Mouse (Mus musculus): Measurements from ENCODE around the gene Txlng.
"Not testable (repeated sequence)": the region's sequence is repeated elsewhere in the genome, so short reads cannot be mapped to it uniquely, and the experiment has no call there.

Txlng gene

DNA sequence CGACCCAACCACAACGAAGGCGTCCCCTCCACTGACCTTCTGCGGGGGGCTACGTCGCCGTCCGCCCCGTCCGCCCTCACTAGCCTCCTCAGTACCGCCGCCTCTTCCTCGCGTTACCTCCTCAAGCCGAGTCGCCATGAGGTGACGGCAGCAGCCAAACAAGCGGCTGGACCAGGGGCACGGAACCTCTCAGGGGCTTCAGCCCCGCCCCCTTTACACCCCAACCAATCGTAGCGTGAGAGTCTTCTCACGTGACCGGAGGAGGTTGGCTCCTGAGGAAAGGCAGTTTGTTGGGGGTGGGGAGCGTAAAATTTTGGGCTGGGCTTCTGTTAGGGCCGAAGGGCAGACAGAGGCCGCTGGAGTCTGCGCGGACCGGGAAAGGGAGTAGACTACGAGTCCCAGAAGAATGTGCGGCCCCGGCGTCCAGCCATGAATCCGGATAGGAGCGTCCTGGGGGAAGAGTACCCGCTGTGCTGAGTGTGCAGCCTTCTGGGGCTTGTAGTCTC, at the start of gene Txlng:
Gene Txlng (minus strand): TSS at position 252 of the 506 bp plus-strand sequence.
- Histone ChIP-seq H3K27me3 (ENCODE audit: control insufficient read depth, insufficient read depth, low read length, poor library complexity, severe bottlenecking) (no peaks in the 10 kb centered on the region), H3K36me3 (ENCODE audit: control insufficient read depth, insufficient read depth, low read length, poor library complexity, severe bottlenecking) (no peaks in the 10 kb centered on the region)
- peak; percentile 97 for DNase-seq (ENCODE audit: low read depth, low spot score)

DNA sequence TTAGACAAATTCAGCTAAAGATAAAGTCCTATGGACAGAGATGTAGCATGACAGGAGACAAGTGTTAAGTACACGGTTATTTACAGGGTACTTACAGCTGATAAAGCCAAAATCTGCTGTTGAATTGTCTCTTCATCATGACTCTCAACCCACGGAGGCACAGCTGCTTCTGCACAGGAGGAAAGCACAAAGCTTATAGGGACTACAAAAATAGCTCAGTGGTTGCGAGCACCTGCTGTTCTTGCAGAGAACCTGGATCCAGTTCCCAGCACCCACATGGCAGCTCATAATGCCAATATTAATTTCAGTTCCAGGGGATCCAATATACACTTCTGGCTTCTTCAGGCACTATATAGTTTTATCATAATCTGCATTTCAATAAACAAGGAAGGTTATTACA, 49.0 kb upstream of the Txlng start:
- Histone ChIP-seq H3K36me3 (ENCODE audit: control insufficient read depth, insufficient read depth, low read length, poor library complexity, severe bottlenecking) (no peaks in the 10 kb centered on the region), H3K27me3 (ENCODE audit: control insufficient read depth, insufficient read depth, low read length, poor library complexity, severe bottlenecking) (no peaks in the 10 kb centered on the region)
- DNase-seq (ENCODE audit: low read depth, low spot score) = no peak

DNA sequence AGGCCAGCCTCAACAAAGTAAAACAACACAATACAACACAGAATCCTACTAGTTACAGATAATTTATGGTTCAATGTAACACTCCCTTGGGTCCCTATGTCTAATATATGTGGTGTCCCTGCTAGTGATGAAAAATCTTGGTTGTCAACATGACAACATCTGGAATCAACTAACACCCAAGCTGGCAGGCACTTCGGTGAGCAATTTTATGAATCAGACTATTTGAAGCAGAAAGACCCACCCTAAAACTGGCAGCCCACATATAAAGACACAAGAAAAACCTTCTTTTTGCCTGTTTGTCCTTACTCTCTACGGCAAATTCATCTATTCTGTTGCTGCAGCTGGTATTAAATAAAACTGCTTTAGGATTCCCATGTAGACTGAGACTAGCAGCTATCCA, 44.5 kb upstream of the Txlng start:
- H3K27me3 ChIP-seq (ENCODE audit: control insufficient read depth, insufficient read depth, low read length, poor library complexity, severe bottlenecking) = no peaks in the 10 kb centered on the region
- H3K36me3 ChIP-seq (ENCODE audit: control insufficient read depth, insufficient read depth, low read length, poor library complexity, severe bottlenecking) = no peaks in the 10 kb centered on the region
- DNase-seq (ENCODE audit: low read depth, low spot score) = no peak

DNA sequence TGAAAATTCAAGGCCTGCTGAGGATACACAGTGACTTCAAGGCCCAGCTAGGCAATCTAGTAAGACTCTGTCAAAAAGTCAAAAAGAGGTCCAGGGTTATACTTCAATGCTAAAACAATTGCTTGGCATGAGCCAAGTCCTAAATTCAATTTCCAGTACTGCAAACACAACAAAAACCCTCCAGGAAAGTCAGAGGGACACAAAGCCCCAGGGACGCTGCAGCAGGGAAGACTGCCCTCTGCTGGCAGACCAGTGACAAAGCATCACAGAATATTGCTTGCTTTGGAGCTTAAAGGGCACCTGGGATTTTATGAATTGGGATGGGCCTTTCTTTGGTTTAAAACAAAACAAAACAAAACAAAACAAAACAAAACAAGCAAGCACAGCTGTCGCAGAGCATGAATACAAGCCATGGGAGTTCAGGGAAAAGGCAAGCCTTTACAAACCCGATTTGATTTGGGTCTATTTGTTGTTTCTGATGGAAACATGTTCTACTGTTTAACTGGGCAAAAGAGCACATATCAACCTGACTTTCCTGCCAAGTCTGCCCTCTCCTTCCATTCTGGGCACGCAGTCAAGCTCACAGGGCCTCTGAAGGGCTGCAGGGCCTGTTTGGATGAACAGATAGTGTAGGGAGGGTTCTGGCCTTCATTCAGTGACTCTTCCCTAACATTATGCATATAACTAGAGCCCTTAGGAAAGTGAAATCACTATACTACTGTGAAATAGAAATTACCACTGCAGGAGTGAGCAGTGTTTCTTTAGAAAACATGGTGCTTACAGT, 42.7 kb upstream of the Txlng start:
- peak; percentile 39 for DNase-seq (ENCODE audit: low read depth, low spot score)
- Histone ChIP-seq H3K27me3 (ENCODE audit: control insufficient read depth, insufficient read depth, low read length, poor library complexity, severe bottlenecking) (no peaks in the 10 kb centered on the region), H3K36me3 (ENCODE audit: control insufficient read depth, insufficient read depth, low read length, poor library complexity, severe bottlenecking) (no peaks in the 10 kb centered on the region)

DNA sequence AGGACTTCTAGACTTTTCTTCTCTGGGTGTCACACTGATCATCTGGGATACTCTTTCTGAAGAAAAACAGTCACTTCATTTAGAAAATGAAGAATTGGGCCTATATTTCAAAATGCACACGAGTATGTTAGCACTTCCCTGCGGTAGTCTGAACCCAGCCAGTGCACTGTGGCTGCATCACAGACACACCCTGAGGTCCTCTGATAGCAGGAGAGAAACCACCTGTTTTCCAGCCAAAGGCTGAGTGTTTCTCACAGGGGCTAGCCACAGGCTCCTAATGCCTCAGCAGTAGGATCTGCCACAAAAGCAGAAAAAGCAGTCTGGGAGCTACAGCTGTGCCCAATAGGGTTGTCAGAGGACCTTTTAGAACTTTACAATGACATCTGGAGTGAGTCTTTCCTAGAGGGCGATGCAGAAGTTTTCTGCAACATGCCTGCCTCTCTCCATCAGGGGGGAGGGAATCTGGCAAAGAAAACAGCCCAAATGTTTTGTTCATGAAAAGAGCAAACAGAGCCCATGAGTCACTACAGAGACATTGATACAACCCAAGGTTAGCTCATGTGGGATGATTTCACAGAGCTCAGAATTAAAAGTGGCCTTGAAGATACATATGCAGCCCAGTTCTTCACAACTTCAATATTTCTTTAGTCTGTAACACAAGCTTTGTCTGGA, 39.2 kb upstream of the Txlng start:
- DNase-seq (ENCODE audit: low read depth, low spot score) = no peak
- Histone ChIP-seq H3K27me3 (ENCODE audit: control insufficient read depth, insufficient read depth, low read length, poor library complexity, severe bottlenecking) (no peaks in the 10 kb centered on the region), H3K36me3 (ENCODE audit: control insufficient read depth, insufficient read depth, low read length, poor library complexity, severe bottlenecking) (no peaks in the 10 kb centered on the region)

DNA sequence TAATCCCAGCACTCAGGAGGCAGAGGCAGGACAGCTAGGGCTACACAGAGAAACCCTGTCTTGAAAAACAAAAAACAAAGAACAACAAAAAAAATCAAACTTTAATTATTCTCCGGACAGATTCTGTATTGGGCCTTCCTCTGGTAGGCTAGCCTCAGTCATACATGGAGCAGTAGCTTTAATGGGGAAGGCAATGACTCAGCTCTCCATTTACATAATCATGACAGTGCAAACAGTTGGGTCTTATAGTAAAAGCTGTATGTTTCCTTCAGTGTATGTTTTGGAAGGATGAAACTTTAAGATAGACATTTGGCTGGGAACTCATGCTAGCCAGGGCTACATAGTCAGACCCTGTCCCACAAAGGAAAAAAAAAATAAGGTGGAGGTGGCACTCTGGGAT, 19.4 kb upstream of the Txlng start:
- DNase-seq (ENCODE audit: low read depth, low spot score) = no peak

DNA sequence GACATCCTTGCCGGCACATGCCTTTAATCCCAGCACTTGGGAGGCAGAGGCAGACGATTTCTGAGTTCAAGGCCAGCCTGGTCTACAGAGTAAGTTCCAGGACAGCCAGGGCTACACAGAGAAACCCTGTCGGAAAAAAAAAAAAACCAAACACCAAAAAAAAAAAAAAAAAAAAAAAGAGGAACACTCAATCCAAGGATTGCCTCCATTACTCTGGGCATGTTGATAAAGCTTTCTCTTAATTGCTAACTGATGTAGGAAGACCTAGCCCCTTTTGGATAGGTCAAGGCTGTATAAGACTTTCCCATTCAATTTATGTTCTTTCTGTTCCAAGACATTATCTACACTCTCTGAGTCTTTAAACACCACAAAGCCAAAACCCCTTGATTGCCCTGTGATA, 16.3 kb upstream of the Txlng start:
- Histone ChIP-seq H3K27me3 (ENCODE audit: control insufficient read depth, insufficient read depth, low read length, poor library complexity, severe bottlenecking) (no peaks in the 10 kb centered on the region), H3K36me3 (ENCODE audit: control insufficient read depth, insufficient read depth, low read length, poor library complexity, severe bottlenecking) (no peaks in the 10 kb centered on the region)
- DNase-seq (ENCODE audit: low read depth, low spot score) = no peak

More for the DNA sequence above, 19.4 kb upstream of the Txlng start:
- Histone ChIP-seq H3K36me3 (ENCODE audit: control insufficient read depth, insufficient read depth, low read length, poor library complexity, severe bottlenecking) (no peaks in the 10 kb centered on the region), H3K27me3 (ENCODE audit: control insufficient read depth, insufficient read depth, low read length, poor library complexity, severe bottlenecking) (no peaks in the 10 kb centered on the region)

DNA sequence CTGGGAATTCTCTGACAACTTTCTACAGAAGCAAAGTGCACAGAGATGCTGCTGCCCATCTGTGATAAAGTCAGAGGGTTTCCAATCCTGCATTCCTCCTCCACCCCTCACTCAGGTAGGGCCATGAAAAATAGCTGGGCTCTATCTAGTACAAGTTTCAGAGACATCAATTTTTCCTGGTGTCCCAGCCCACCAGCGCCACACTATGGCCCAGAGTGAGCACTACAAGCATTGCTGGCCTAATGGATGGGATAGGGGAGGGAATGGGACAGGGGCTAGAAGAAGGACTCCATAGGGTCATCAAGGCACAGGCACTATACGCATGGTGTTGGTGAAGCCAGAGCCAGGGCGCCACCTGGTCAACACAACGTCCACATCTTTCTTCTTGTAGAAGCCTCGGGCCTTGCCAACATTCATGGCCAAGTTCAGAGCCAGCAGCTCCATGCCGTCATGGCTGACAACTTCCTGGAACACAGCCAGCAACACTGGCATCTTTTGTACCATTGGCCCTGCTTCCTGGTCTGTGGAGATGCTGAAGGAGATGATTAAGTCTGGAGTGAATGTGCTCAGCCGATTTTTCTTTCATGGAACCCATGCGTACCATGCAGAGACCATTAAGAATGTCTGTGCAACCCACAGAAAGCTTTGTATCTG, 15.3 kb upstream of the Txlng start:
- no peak for DNase-seq (ENCODE audit: low read depth, low spot score)
- Histone ChIP-seq H3K36me3 (ENCODE audit: control insufficient read depth, insufficient read depth, low read length, poor library complexity, severe bottlenecking) (no peaks in the 10 kb centered on the region), H3K27me3 (ENCODE audit: control insufficient read depth, insufficient read depth, low read length, poor library complexity, severe bottlenecking) (no peaks in the 10 kb centered on the region)

DNA sequence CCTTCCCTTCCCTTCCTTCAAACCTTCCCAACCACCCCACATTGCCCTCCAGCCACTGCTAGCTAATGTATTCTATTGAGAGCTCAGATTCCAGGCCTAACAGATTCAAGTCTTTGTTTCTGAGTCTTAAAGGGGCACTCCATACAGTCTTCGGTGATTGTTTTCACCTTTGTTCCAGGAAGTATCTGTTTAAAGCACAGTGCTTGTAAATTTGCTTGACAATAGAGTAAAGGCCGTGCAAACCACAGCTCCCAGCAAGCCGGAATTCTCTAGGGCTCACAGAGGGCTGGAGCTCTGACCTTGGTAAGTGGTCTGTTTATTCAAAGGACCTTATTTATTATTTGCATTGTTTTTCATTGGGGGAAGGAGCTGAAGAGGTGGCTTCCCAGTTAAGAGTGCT, 2.8 kb upstream of the Txlng start:
- H3K27me3 ChIP-seq (ENCODE audit: control insufficient read depth, insufficient read depth, low read length, poor library complexity, severe bottlenecking) = no peaks in the 10 kb centered on the region
- no peak for DNase-seq (ENCODE audit: low read depth, low spot score)
- no peaks in the 10 kb centered on the region for H3K36me3 ChIP-seq (ENCODE audit: control insufficient read depth, insufficient read depth, low read length, poor library complexity, severe bottlenecking)

DNA sequence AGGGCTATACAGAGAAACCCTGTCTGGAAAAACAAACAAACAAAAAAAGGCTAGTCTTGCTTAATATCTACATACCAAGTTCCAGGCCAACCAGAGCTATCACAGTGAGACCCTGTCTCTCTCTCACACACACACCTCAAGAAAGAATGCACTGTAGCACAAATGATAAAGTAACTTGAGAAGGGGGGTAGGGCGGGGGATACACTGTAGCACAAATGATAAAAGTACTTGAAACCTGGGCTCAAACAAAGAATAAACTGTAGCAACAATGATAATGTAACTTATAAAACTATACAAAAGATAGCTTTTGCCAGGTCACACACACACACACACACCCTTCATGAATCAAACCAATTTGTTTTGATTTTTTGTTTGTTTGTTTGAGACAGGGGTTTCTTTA, 2.3 kb upstream of the Txlng start:
- Histone ChIP-seq H3K36me3 (ENCODE audit: control insufficient read depth, insufficient read depth, low read length, poor library complexity, severe bottlenecking) (no peaks in the 10 kb centered on the region), H3K27me3 (ENCODE audit: control insufficient read depth, insufficient read depth, low read length, poor library complexity, severe bottlenecking) (no peaks in the 10 kb centered on the region)
- no peak for DNase-seq (ENCODE audit: low read depth, low spot score)

DNA sequence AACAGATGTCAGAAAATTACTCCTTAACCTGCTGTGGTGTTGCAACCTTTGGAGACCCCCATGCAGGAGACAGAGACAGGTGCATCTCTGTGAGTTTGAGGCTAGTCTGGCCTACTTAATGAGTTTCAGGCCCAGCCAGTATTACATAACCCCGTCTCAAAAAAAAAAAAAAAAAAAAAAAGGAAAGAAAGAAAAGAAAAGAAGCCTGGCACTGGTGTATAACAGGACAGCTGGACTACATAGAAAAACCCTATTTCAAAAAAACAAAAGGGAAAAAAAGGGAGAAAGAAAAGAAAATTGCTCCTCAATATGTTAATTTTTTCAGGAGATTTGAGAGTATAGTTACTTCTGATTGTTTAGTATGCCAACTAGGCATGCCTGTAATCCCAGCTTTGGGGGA, 1.8 kb upstream of the Txlng start:
- no peak for DNase-seq (ENCODE audit: low read depth, low spot score)
- H3K27me3 ChIP-seq (ENCODE audit: control insufficient read depth, insufficient read depth, low read length, poor library complexity, severe bottlenecking) = no peaks in the 10 kb centered on the region

DNA sequence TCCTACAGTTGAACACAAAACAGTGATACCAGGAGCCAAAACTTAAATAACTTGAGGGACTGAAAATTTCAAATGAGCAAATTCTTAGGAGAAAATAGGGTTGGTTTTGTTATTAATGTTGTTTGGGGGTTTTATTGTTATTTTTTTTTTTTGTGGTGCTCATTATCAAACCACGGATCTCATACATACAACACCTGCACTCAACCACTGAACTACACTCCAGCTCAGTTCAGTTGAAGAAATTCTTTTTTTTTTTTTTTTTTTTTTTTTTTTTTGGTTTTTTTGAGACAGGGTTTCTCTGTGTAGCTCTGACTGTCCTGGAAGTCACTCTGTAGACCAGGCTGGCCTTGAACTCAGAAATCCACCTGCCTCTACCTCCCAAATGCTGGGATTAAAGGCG, 1.1 kb upstream of the Txlng start:
- H3K36me3 ChIP-seq (ENCODE audit: control insufficient read depth, insufficient read depth, low read length, poor library complexity, severe bottlenecking); DNase-seq (ENCODE audit: low read depth, low spot score); H3K27me3 ChIP-seq (ENCODE audit: control insufficient read depth, insufficient read depth, low read length, poor library complexity, severe bottlenecking): not testable (repeated sequence)

More for the DNA sequence above, 1.8 kb upstream of the Txlng start:
- no peaks in the 10 kb centered on the region for H3K36me3 ChIP-seq (ENCODE audit: control insufficient read depth, insufficient read depth, low read length, poor library complexity, severe bottlenecking)

DNA sequence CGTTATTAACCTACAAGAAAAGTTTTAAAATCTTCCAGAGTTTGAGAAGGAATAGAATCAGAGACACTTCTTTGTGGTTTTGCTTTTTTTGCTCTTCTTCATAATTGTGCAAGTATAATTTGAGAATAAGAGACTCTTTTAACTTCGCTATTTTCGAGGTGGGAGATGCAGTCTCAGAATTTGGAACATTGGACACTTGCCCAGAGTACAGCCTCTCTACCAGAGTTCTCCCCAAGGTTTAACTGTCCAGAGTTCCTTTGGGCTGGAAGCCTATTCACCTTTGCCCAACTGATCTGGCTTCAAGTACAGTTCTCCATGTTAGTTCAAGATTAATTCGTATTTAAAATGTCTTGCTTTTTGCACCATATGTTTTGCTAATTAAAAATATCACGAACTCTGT, 487 bp upstream of the Txlng start:
- DNase-seq (ENCODE audit: low read depth, low spot score) = no peak
- Histone ChIP-seq H3K27me3 (ENCODE audit: control insufficient read depth, insufficient read depth, low read length, poor library complexity, severe bottlenecking) (no peaks in the 10 kb centered on the region), H3K36me3 (ENCODE audit: control insufficient read depth, insufficient read depth, low read length, poor library complexity, severe bottlenecking) (no peaks in the 10 kb centered on the region)

DNA sequence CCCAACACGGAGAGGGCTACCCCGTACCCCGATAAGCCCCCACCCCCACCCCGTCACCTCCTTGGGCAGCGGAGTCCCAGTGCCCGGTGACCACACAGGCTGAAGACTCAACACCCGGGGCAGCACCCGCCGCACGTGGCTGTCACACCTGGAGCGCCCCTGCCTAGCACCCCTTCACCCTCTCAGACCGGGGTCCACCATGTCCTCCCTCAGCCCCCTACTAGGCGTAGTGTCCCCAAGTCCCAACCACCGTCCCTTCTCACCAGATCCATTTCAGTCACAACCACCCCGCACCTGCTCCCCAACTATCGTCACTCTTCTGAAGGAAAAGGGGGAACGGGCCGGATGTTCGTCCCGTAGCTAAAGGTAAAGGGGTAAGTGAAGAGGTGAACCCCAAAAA, 471 bp downstream of the Txlng start:
- no peaks in the 10 kb centered on the region for H3K36me3 ChIP-seq (ENCODE audit: control insufficient read depth, insufficient read depth, low read length, poor library complexity, severe bottlenecking)
- H3K27me3 ChIP-seq (ENCODE audit: control insufficient read depth, insufficient read depth, low read length, poor library complexity, severe bottlenecking) = no peaks in the 10 kb centered on the region
- DNase-seq (ENCODE audit: low read depth, low spot score) = peak; percentile 17

DNA sequence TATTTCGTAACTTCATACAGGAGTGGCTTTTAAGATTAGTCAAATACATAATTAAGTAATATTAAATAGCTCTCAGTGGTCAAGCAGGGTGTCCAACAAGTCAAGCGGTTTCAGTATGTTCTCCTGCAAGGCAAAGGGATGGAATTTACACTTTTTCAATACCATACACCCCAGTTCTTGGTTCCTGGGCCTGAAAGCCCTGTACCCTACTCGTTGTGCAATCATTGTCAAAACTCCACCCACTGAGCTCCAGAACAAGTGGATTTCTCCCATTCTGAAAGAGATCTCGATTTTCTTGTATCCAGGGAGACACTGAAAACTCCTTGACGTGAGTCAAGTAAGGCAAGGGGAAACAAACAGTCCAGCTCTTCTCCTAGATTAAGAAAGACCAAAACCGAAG, 1.2 kb downstream of the Txlng start:
- DNase-seq (ENCODE audit: low read depth, low spot score) = no peak
- Histone ChIP-seq H3K27me3 (ENCODE audit: control insufficient read depth, insufficient read depth, low read length, poor library complexity, severe bottlenecking) (no peaks in the 10 kb centered on the region), H3K36me3 (ENCODE audit: control insufficient read depth, insufficient read depth, low read length, poor library complexity, severe bottlenecking) (no peaks in the 10 kb centered on the region)
